Mouse (Mus musculus): ENCODE measurements around the gene Togaram1. TPM values are rescaled to one million over a fixed set of nuclear protein-coding genes. Genes with fewer than 3 reads are reported as not detected.

Gene Togaram1
- total RNA-seq (2021) = 10 to 100 TPM; 46.0 to 49.6 TPM
- long read RNA-seq, experiment 1, full-length matches to known transcripts = 4 of 6 reads
- long read RNA-seq, experiment 1, partial matches to known transcripts = 1 of 6 reads
- long read RNA-seq, experiment 1, other reads (novel, unspliced or antisense) = 1 of 6 reads
- long read RNA-seq, experiment 2, full-length matches to known transcripts = 2 of 4 reads
- long read RNA-seq, experiment 2, partial matches to known transcripts = 0 of 4 reads
- long read RNA-seq, experiment 2, other reads (novel, unspliced or antisense) = 2 of 4 reads

DNA sequence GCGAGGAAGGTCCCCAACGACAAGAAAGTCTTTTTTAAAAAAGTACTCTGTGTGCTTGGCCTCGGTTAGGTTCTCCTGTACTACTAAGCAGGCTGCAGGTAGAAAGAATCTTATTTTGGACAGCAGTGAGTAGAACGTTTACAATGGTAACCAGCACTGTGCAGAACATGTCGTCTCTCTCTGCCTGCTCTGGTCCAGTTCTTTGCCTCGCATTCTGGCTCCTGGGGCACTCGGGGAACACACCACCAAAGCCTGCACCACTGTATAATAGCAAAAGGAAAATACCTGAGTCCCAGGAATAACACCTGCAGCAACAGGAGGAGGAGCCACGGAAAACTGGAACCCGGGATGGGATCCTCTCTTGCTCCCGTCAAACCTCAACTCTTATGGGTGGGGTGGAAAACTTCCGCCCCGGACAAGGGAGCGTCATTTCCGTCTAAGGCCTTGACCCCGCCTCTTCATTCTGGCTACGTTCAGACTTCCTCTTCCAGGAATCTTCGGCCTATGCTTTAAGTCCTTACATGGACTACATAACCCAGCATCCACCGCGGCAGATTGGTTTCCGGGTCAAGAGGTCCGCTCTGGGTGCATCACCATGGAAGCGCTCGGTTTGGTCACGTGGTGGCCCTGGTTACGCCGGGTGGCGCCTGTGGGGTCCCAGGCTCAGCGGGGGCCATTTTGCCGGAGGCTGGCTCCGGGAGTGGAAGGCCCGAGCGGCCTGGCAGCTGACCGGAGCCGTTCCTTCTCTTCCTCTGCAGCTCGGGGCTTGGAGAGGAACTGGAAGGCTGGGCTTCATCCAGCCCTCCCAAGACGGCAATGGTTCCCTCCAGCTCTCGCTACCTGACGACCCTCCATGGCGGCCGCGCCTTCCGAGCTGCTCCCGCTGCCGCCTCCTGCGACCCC is at the start of gene Togaram1, which contains the start of gene Klhl28:
Gene Togaram1, plus strand, starts transcription at position 681 of the 903 bp plus-strand sequence.
Gene Klhl28, minus strand, starts transcription at position 411 of the 903 bp plus-strand sequence.
- intact Hi-C loops (cut with DNase I) = no loop called here
- peak; percentile 100 for DNase-seq (ENCODE audit: low spot score in 2 of 2)

DNA sequence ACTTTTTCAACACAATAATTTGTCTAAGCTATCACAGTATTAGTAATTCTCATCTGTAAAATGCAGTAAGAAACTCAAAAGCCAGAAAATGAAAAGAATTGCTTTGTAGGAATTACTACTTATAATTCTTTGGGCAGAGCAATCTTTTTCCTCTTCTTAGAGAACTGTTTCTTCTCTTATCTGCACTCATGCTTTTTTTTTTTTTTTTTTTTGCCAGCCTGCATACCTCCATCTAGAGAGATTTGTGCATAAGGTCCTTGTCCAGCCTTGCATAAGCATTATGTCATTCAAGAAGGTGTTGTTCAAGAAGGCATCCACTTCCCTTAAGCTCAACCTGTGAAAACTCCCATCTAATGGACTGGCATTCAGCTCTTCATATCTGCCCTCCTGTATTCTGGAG is 48.9 kb upstream of the Togaram1 start:
- intact Hi-C loops (cut with DNase I) = no loop called here
- DNase-seq (ENCODE audit: low spot score in 2 of 2) = no peak

DNA sequence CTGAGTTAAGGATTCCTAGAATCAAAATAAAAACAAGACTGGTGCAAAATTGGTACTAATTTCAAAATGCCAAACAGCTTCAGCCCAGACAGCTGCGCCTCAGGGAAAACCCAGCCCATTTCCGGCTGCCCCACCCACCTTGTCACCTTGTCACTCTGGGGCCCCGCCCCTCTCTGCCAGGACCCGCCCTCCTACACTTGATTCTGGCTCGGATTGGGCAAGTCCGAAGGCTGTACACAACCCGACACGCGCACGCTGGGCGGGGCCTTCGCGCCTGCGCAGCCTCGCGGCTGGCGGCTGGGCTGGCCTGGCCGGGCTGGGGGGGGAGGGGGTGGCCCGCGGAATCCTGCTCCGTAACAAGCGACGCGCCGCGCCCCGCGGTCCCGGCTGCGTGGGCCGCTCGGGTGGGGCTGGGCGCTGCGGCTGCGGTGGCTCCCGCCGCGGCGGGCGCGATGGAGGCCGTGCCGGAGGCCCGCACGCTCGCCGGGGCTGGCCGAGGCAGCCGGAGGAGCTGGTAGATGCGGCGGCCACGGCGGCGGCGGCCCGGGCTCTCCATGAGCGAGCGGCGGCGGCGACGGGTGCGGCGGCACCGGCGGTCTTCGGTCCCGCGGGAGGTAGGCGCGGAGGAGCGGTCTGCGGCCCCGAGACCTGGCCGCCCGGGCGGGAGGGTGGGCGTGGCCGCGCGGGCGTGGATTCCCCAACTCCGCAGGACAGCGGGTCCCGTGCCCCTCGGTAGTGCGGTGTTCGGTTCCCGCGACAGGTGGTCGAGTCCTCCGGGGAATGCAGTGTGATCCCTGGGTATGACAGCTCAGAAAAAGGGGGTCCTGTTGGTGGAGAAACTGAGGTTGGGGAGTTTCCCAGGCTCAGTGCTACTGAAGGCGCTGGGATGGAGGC is 47.8 kb upstream of the Togaram1 start, which contains the start of gene Gm527:
Gene Gm527, plus strand, starts transcription at position 329 of the 894 bp plus-strand sequence.
- intact Hi-C loops (cut with DNase I) = no loop called here
- DNase-seq (ENCODE audit: low spot score in 2 of 2) = peak; percentile 94 to 96

DNA sequence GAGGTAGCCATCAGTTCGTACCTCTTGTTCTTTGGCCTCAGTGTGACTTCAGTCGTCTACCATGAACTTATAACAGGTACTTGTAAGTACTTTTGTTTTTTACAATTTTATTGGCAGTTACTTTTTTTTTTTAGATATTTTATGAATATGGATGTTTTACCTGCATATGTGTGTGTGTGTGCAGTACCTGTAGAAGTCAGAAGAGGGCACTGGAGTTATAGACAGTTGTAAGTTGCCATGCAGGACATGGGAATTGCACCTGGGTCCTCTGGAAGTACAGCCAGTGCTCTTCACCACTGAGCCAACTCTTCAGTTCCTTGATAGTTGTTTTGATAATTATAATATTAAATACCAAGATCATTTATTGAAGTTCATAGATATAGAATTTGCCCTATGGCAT is 28.1 kb upstream of the Togaram1 start:
- intact Hi-C loops (cut with DNase I) = no loop called here

DNA sequence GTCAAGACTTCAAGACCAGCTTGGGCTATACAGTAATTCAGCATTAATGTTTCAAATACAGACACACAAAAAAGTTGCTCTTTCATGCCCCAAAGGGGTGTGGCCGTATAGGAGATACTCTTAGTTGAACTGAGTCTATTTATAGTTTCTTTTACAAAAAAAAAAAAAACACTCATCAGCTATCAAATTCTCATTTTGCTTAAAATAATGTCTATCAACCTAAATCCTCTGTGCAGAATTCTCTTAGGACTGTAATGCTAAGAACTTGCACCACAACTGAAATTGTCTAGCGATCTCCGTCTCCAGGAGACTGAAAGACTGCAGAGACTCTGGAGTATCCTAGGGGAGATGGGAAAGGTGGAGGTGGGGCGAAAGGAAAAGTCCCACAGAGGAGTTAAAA is 1.0 kb upstream of the Togaram1 start:
- no peak for DNase-seq (ENCODE audit: low spot score in 2 of 2)
- intact Hi-C loops (cut with DNase I) = no loop called here

More for the DNA sequence above, 28.1 kb upstream of the Togaram1 start:
- no peak for DNase-seq (ENCODE audit: low spot score in 2 of 2)

DNA sequence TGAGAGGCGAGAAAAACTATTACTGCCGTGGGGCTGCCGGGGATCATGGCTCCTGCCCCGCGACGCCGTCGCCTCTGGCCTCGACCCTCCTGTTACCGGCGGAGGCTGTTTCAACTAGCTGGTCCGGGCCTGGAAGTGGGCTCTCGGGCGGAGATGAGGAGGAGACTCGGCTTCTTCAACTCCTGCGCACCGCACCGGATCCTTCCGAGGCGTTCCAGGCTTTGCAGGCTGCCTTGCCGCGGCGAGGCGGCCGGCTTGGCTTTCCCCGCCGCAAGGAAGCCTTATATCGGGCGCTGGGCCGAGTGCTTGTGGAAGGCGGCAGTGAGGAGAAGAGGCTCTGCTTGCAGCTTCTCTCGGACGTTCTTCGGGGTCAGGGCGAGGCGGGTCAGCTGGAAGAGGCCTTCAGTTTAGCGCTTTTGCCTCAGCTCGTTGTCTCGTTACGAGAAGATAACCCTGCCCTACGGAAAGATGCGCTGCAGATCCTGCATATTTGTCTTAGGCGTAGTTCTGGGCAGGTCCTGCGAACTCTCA is 562 bp downstream of the Togaram1 start:
- intact Hi-C loops (cut with DNase I) = no loop called here
- peak; percentile 57 to 58 for DNase-seq (ENCODE audit: low spot score in 2 of 2)

DNA sequence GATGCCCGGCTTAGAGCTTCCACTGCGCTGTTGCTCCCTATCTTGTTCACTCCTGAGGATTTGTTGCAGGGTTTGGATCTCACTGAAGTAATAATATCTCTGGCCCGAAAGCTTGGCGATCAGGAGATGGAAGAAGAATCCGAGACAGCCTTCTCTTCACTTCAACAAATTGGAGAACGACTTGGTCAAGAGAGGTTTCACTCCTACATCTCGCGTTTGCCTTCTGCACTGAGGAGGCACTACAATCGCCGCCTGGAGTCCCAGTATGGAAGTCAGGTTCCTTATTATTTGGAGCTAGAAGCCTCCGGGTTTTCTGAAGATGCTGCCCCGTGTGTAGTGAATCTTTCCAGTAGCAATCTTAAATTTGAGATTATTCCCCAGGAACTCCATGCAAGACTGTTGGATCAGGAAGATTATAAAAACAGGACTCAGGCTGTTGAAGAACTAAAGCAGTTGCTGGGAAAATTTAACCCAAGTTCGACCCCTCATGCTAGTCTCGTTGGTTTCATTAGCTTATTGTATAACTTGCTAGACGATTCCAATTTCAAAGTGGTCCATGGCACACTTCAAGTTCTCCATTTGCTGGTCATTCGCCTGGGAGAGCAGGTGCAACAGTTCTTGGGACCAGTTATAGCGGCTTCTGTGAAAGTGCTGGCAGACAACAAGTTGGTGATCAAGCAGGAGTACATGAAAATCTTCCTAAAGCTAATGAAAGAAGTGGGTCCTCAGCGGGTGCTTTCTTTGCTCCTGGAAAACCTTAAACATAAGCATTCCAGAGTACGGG is 1.2 kb downstream of the Togaram1 start:
- intact Hi-C loops (cut with DNase I) = no loop called here
- no peak for DNase-seq (ENCODE audit: low spot score in 2 of 2)

DNA sequence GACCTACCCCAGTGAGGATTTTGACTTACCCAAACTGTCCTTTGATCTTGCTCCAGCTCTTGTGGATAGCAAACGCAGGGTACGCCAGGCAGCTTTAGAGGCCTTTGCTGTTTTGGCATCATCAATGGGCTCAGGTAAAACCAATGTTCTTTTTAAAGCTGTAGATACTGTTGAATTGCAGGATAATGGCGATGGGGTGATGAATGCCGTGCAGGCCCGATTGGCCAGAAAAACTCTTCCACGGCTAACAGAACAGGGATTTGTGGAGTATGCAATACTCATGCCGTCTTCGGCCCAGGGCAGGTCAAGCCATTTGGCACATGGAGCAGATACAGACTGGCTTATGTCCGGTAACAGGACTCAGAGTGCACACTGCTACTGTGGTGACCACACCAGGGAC is 1.9 kb downstream of the Togaram1 start:
- no peak for DNase-seq (ENCODE audit: low spot score in 2 of 2)
- intact Hi-C loops (cut with DNase I) = no loop called here

DNA sequence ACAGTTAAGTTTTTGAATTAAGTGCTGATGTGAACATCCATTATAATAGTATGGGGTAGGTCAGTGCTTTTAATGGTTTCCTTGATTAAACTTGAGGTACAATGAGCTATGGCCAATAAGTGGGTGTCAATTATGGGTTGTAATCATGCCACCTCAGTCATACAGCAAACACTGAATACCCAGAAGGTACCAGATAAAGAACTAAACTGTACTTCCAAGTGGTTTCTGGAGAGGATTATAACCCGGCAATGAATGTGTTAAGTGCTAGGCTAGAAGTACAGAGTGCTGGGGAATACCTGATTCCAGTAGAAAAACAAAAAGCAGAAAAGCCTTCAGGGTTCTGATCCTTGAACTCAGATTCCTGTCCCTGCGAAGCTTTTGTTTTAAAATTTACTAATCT is 2.5 kb downstream of the Togaram1 start:
- intact Hi-C loops (cut with DNase I) = no loop called here
- DNase-seq (ENCODE audit: low spot score in 2 of 2) = no peak

DNA sequence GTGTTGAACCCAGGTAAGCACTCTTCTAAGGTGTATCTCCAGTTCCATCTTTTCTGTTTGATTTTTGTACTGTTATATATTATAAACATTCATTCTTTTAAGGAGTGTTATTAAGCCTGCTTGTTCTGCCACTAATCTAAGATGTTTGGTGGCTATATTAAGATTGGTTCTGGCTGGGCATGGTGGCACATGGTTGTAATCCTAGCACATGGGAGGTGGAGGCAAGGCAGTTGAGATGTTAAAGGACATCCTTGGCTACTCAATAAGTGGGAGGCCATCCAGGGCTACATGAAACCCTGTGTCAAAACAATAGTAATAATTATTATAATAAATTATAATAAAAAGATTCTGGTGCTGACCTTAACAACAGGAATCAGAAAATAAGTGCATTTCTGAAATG is 5.8 kb downstream of the Togaram1 start:
- intact Hi-C loops (cut with DNase I) = no loop called here
- DNase-seq (ENCODE audit: low spot score in 2 of 2) = no peak

DNA sequence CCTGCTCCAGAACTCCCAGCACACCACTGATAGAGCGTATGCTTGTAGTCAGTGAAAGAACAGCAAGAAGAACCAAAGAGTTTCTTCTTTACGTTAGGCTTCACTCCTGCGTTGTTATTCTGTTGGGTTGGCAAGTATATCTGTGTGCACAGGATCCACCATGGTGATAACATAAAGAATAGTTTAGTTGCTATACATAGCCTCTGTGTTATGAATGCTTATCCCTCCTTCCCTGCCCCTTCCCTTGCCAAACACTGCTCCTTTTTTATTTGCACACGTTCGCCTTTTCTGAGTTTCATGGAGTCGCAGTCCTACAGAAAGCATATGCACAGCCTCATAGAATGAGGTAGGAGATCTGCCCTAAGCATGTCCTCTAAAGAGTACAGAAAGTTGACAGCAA is 6.5 kb downstream of the Togaram1 start:
- intact Hi-C loops (cut with DNase I) = no loop called here
- no peak for DNase-seq (ENCODE audit: low spot score in 2 of 2)

DNA sequence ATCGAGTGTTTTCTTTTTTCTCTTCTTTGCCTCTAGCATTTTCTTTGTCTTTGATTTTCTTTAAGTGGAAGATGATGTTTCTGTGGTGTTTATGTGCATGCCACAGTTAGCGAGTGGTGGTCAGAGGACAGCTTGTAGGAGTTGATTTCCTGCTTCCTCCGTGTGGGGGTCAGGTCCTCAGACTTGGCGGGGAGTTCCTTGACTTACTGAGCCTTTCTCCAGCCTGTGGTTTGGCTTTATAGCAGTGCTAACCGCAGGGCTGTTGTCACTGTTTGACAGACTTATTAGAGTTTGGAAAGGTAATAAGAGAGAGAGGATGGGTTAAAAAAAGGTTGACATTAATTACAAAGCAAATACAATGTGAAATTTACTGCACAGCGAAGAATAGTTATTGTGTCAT is 10.0 kb downstream of the Togaram1 start:
- intact Hi-C loops (cut with DNase I) = no loop called here
- no peak for DNase-seq (ENCODE audit: low spot score in 2 of 2)

DNA sequence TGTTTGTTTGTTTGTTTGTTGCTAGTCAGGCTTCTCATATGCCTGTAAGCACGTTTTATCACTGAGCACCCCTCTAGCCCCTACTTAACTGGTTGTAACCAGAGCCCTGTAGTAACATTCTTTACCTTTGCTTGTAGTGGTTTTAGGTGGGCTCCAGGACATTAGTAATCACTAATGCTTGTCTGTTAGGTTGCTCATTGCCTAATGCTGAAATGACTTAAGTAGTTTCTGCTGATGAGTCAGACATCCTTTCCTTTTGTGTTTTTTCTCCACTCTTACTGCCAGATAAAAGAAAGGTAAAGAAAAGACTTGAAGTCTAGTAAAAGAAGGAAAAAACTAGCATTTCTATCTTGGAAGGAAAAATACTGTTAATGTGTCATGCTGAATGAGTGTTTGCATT is 10.6 kb downstream of the Togaram1 start:
- intact Hi-C loops (cut with DNase I) = no loop called here

DNA sequence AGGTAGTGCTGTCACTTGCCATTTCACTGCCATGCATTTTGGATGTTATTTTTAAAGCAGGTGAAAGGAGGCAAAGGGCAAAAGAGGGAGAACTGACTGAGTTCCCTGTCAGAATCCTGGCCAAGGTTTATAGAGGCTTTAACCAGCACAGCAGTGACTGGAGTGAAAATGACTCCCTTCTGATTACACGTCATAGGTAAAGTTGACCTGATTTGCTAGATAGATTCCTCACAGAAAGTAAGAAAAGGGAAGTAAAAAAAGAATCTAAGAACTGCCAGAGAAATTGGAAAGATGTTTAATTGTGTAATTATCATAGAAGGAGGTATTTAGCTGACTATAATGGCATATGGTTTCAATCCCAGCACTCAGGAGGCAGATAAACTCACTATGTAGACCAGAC is 11.9 kb downstream of the Togaram1 start:
- intact Hi-C loops (cut with DNase I) = no loop called here
- DNase-seq (ENCODE audit: low spot score in 2 of 2) = no peak

More for the DNA sequence above, 10.6 kb downstream of the Togaram1 start:
- DNase-seq (ENCODE audit: low spot score in 2 of 2) = no peak

DNA sequence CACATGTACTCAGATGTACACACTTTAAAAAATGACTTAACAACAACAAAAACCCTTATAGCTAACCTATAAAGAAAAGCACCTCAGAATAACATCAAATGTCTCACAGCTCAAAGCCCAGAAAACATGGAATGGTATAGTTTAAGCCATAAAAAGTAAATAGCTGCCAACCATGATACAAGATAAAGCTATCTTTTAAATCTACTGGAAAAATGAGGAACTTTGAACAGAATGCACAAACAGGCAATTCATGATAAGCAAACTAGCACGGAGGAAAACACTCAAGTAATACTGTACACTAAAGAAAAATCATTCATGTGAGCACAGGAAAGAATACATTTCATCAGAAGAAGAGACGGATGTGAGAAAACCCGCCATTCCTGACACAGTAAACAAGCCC is 42.1 kb downstream of the Togaram1 start:
- no peak for DNase-seq (ENCODE audit: low spot score in 2 of 2)
- intact Hi-C loops (cut with DNase I) = no loop called here

DNA sequence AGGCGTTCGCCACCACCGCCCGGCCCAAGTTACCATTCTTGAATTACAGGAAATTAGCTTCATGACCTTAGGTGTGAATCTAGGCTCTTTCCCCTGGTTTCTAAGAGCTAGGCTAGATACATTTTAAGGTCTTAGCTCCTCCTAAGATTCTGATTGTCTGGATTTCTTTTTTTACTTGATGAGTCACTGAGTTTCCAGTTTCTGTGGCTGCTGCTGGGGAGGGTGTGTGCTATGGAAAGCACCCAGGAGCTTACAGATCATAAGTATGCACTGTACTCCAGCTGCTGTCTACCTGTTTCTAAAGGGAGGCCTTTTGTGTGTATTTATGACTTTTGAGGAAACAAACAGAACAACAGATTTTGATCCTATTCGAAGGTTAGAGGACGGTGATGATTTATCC is 57.2 kb downstream of the Togaram1 start:
- DNase-seq (ENCODE audit: low spot score in 2 of 2) = no peak
- intact Hi-C loops (cut with DNase I) = no loop called here

DNA sequence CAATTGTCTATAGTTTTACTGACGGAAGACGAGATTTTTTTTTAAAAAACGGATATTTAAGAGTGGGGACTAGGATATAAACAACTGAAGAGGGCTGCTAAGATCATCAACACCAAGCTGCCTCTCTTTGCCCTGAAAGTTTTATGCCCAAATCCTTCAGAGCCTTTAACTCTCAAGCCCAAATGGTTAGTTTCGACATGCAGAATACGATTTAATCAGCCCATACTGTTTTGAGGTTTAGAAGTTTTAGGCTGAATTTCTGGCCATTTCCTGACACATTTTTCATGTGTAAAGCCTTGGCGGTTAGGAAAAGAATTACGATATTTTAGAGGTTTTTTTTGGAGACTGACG is 70.2 kb downstream of the Togaram1 start:
- DNase-seq (ENCODE audit: low spot score in 2 of 2) = no peak

DNA sequence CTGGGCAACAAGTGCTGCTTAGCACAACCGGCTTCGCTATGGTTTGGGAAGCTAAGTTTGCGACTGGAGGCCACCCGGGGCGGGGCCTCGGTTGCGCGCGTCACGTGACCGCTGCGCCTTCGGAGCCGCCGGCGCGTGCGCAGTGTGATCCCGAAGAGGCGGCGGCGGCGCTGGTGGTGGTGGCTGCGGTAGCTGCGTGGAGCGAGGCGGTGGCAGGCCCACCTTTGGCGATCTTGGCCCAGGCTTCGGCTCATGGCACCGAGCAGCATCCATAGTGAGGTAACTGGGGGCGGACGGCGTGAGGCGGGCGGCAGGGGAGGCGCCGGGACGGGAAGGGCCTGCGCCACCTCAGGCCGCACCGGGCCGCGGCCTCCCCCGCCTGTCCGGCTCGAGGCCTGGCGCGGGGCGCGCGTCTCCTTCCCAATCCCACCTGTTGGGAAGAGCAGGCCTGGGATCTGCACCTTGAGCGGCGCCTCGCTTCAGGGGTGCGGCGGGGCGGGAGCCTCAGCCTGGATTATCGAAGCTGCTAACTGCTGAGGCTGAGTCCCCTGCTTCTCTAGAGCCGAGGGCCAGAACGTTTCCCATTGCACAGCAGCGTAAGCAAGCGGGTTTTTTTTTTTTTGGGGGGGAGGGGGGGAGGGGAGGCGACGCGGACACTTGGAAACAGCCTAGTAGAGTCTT is 70.7 kb downstream of the Togaram1 start, which contains the start of gene Prpf39:
Gene Prpf39, plus strand, starts transcription at position 144 of the 681 bp plus-strand sequence.
- intact Hi-C loops (cut with DNase I) = no loop called here
- DNase-seq (ENCODE audit: low spot score in 2 of 2) = peak; percentile 89 to 93

More for the DNA sequence above, 70.2 kb downstream of the Togaram1 start:
- intact Hi-C loops (cut with DNase I) = no loop called here
